Mouse (Mus musculus): ENCODE results near the gene Krtap5-5. TPM values are rescaled to one million over a fixed set of nuclear protein-coding genes. Genes with fewer than 3 reads are reported as not detected.
"Not testable (repeated sequence)": the region's sequence is repeated elsewhere in the genome, so short reads cannot be mapped to it uniquely, and the experiment has no call there.

The Krtap5-5 gene
- polyA plus RNA-seq, 1 experiment from 2014 or later: not detected

DNA sequence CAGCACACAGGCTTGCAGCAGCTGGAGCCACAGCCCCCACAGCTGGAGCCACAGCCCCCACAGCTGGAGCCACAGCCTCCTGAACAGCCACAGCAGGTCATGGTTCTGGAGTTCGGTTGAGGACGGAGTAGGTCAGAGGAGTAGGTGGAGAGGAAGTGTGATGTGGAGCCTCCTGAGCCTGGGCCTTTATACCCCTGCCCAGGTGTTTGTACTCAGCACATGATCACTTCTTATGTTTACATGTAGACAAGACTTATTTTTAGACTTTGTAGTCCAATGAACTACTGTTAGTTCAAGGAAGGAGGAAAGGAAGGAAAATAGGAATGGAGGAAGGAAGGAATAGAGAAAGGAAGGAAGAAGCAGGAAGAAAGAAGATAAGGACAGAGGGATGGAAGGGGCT is 11.2 kb upstream of the Krtap5-5 start, which contains the start of gene Gm40460:
Gm40460 (minus strand) TSS at position 101 of the 400 bp plus-strand sequence.
- ATAC-seq (replicated peaks; ENCODE audit: low FRiP score, low read depth) (no peak), DNase-seq (ENCODE audit: low spot score) (peak; percentile 21)
- Histone ChIP-seq H3K9ac (ENCODE audit: low read depth, low read length) (no peak within 1 kb of the TSS), H3K27me3 (ENCODE audit: insufficient read depth, low read length) (no peaks in the 10 kb centered on the region), H3K4me2 (ENCODE audit: low read length) (no peak within 1 kb of the TSS), H3K4me3 (replicated peaks; ENCODE audit: low read depth, low read length) (no peak within 1 kb of the TSS), H3K27ac (no peak within 1 kb of the TSS), H3K9me3 (replicated peaks; ENCODE audit: low read length) (no peaks in the 10 kb centered on the region), H3K36me3 (ENCODE audit: insufficient read depth, low read length) (no peaks in the 10 kb centered on the region), H3K4me1 (replicated peaks; ENCODE audit: insufficient read depth, low read length) (no peaks in the 10 kb centered on the region)
- 28% methylated on average over 2 of the region's 2 CpGs for WGBS
- no peak for TF ChIP-seq CTCF (IDR thresholded peaks at IDR 0.05; ENCODE audit: low read depth)

DNA sequence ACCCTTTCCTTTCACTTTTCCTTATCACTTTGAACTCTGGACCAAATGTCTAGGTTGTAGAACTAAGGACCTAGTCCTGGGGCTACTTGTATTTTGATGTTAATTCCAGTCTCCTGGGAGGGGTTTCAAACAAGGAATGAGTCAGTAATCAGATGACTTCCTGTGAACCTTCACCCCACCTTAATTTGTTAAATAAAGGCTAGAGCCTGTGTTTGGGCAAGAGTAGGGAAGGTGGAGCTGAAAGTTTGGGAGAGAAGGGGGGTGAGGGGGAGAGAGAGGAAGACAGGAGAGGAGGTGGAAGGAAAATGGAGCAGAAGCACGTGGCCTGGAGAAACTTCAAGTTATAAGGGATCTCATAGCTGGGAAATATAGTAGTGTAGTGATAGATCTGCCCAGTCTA is 1.8 kb upstream of the Krtap5-5 start:
- Histone ChIP-seq H3K27ac (no peak overlapping the region), H3K36me3 (ENCODE audit: insufficient read depth, low read length) (no peaks in the 10 kb centered on the region), H3K4me3 (replicated peaks; ENCODE audit: low read depth, low read length) (no peak overlapping the region), H3K27me3 (ENCODE audit: insufficient read depth, low read length) (no peaks in the 10 kb centered on the region), H3K4me1 (replicated peaks; ENCODE audit: insufficient read depth, low read length) (no peaks in the 10 kb centered on the region), H3K9ac (ENCODE audit: low read depth, low read length) (no peak overlapping the region), H3K4me2 (ENCODE audit: low read length) (no peak overlapping the region), H3K9me3 (replicated peaks; ENCODE audit: low read length) (no peaks in the 10 kb centered on the region)
- DNase-seq (ENCODE audit: low spot score) (no peak), ATAC-seq (replicated peaks; ENCODE audit: low FRiP score, low read depth) (no peak)
- TF ChIP-seq CTCF (IDR thresholded peaks at IDR 0.05; ENCODE audit: low read depth): no peak
- 30% methylated on average over 1 of the region's 1 CpGs for WGBS

DNA sequence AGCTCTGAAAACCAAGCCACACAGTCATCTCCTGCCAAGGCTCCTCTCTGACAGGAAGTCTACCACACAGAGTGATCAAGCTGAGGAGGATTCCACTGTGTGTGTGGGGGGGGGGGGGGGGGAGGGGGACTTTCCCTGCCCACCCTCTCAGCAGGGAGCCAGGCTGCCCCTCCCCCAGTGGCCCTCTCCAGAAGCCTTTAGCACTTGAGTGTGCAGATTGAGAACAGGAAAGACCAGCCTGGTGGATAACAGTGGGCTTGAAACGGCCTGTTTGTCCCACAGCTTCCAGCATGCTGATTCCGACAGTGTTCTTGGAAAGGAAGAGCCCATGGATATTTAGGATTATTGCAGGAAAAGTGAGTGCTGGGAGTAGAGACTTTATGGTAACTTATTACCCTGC is 5.3 kb downstream of the Krtap5-5 start:
- DNase-seq (ENCODE audit: low spot score): no peak

DNA sequence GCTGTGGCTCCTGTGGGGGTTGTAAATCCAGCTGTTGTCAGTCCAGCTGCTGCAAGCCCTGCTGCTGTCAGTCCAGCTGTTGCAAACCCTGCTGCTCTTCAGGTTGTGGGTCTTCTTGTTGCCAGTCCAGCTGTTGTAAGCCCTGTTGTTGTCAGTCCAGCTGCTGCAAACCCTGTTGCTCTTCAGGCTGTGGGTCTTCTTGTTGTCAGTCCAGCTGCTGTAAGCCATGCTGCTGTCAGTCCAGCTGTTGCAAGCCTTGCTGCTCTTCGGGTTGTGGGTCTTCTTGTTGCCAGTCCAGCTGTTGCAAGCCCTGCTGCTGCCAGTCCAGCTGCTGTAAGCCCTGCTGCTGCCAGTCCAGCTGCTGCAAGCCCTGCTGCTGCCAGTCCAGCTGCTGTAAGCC is 17.6 kb downstream of the Krtap5-5 start:
- not testable (repeated sequence) for H3K36me3 ChIP-seq (ENCODE audit: insufficient read depth, low read length); H3K4me2 ChIP-seq (ENCODE audit: low read length); H3K4me1 ChIP-seq (replicated peaks; ENCODE audit: insufficient read depth, low read length); ATAC-seq (replicated peaks; ENCODE audit: low FRiP score, low read depth); H3K27ac ChIP-seq; DNase-seq (ENCODE audit: low spot score); H3K9me3 ChIP-seq (replicated peaks; ENCODE audit: low read length); H3K4me3 ChIP-seq (replicated peaks; ENCODE audit: low read depth, low read length); H3K9ac ChIP-seq (ENCODE audit: low read depth, low read length); H3K27me3 ChIP-seq (ENCODE audit: insufficient read depth, low read length)
- WGBS: 69% methylated on average over 1 of the region's 1 CpGs

More for the DNA sequence above, 5.3 kb downstream of the Krtap5-5 start:
- H3K4me3 ChIP-seq (replicated peaks; ENCODE audit: low read depth, low read length): no peak overlapping the region
- H3K4me1 ChIP-seq (replicated peaks; ENCODE audit: insufficient read depth, low read length): no peaks in the 10 kb centered on the region
- no peaks in the 10 kb centered on the region for H3K36me3 ChIP-seq (ENCODE audit: insufficient read depth, low read length)
- H3K9ac ChIP-seq (ENCODE audit: low read depth, low read length): no peak overlapping the region
- TF ChIP-seq CTCF (IDR thresholded peaks at IDR 0.05; ENCODE audit: low read depth): no peak
- WGBS: 50% methylated on average over 2 of the region's 2 CpGs
- no peaks in the 10 kb centered on the region for H3K9me3 ChIP-seq (replicated peaks; ENCODE audit: low read length)
- no peaks in the 10 kb centered on the region for H3K27me3 ChIP-seq (ENCODE audit: insufficient read depth, low read length)
- H3K27ac ChIP-seq: no peak overlapping the region
- H3K4me2 ChIP-seq (ENCODE audit: low read length): no peak overlapping the region
- no peak for ATAC-seq (replicated peaks; ENCODE audit: low FRiP score, low read depth)

DNA sequence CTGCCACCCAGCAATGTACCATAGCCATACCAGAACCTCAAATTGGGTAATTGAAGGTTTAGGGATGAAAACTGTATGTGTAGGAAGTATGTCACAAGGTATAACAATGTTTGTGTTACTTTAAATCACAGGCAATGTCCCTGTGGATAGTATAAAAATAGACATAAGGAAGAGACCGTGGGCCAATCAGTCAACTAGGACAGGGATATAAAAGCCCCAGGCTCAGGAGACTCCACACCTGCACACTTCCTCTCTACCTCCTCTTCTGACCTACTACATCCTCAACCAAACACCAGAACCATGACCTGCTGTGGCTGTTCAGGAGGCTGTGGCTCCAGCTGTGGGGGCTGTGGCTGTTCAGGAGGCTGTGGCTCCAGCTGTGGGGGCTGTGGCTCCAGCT is 18.2 kb downstream of the Krtap5-5 start, which contains the start of gene Gm7579:
Gm7579 (plus strand) TSS at position 301 of the 400 bp plus-strand sequence.
- TF ChIP-seq CTCF (IDR thresholded peaks at IDR 0.05; ENCODE audit: low read depth): no peak
- no peak within 1 kb of the TSS for H3K27ac ChIP-seq
- H3K27me3 ChIP-seq (ENCODE audit: insufficient read depth, low read length): no peaks in the 10 kb centered on the region
- no peaks in the 10 kb centered on the region for H3K4me1 ChIP-seq (replicated peaks; ENCODE audit: insufficient read depth, low read length)
- DNase-seq (ENCODE audit: low spot score): no peak
- H3K36me3 ChIP-seq (ENCODE audit: insufficient read depth, low read length): no peaks in the 10 kb centered on the region
- no peak within 1 kb of the TSS for H3K4me2 ChIP-seq (ENCODE audit: low read length)
- H3K9me3 ChIP-seq (replicated peaks; ENCODE audit: low read length): no peaks in the 10 kb centered on the region
- H3K4me3 ChIP-seq (replicated peaks; ENCODE audit: low read depth, low read length): no peak within 1 kb of the TSS
- 48% methylated on average over 1 of the region's 1 CpGs for WGBS
- no peak within 1 kb of the TSS for H3K9ac ChIP-seq (ENCODE audit: low read depth, low read length)
- no peak for ATAC-seq (replicated peaks; ENCODE audit: low FRiP score, low read depth)

DNA sequence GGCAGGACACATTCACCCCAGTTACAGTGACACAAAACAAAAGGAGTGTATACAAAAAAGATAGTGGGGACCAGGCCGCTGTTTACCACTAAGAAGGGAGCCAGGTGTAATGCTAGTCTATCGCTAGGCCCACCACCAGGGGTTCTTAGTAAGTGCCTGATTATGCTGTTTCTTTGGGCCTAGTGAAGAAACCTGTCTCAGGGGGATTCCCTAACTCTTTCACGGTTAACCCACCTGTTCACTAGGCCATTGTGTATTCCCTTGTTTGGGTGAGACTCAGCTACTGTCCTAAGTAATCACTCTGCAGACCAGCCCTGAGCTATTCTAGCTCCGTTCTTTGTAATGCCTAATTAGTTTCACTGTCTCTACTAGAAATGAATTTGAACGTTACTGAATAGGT is 22.9 kb downstream of the Krtap5-5 start:
- not testable (repeated sequence) for H3K9me3 ChIP-seq (replicated peaks; ENCODE audit: low read length); H3K27me3 ChIP-seq (ENCODE audit: insufficient read depth, low read length); DNase-seq (ENCODE audit: low spot score); ATAC-seq (replicated peaks; ENCODE audit: low FRiP score, low read depth); H3K27ac ChIP-seq; H3K36me3 ChIP-seq (ENCODE audit: insufficient read depth, low read length); H3K4me2 ChIP-seq (ENCODE audit: low read length); H3K4me1 ChIP-seq (replicated peaks; ENCODE audit: insufficient read depth, low read length); H3K9ac ChIP-seq (ENCODE audit: low read depth, low read length); H3K4me3 ChIP-seq (replicated peaks; ENCODE audit: low read depth, low read length)
- WGBS: 81% methylated on average over 5 of the region's 5 CpGs

DNA sequence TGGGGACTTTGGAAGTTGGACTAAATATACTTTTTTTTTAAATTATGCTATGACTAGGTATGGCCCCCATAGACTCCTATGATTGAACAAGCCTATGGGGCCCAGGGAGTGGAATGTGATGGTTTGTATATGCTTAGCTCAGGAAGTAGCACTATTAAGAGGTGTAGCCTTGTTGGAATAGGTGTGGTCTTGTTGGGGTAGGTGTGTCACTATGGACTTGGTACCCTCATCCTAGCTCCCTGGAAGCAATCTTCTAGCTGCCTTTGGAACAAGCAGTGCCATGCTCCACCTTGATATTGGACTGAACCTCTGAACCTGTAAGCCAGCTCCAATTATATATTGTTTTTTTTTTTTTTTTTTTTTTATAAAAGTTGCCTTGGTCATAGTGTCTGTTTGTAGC is 24.3 kb downstream of the Krtap5-5 start:
- no peak overlapping the region for H3K27ac ChIP-seq
- H3K9ac ChIP-seq (ENCODE audit: low read depth, low read length): no peak overlapping the region
- ATAC-seq (replicated peaks; ENCODE audit: low FRiP score, low read depth) (no peak), DNase-seq (ENCODE audit: low spot score) (no peak)
- no peak overlapping the region for H3K4me3 ChIP-seq (replicated peaks; ENCODE audit: low read depth, low read length)
- no peaks in the 10 kb centered on the region for H3K4me1 ChIP-seq (replicated peaks; ENCODE audit: insufficient read depth, low read length)
- H3K4me2 ChIP-seq (ENCODE audit: low read length): no peak overlapping the region
- H3K9me3 ChIP-seq (replicated peaks; ENCODE audit: low read length): no peaks in the 10 kb centered on the region
- TF ChIP-seq CTCF (IDR thresholded peaks at IDR 0.05; ENCODE audit: low read depth): no peak
- H3K27me3 ChIP-seq (ENCODE audit: insufficient read depth, low read length): no peaks in the 10 kb centered on the region
- H3K36me3 ChIP-seq (ENCODE audit: insufficient read depth, low read length): no peaks in the 10 kb centered on the region
